Mouse (Mus musculus): ENCODE measurements around the gene Hoxb5. TPM values are rescaled to one million over a fixed set of nuclear protein-coding genes. Genes with fewer than 3 reads are reported as not detected.

The Hoxb5 gene
- polyA plus RNA-seq, 1 experiment from 2014 or later = 0.38 TPM

DNA sequence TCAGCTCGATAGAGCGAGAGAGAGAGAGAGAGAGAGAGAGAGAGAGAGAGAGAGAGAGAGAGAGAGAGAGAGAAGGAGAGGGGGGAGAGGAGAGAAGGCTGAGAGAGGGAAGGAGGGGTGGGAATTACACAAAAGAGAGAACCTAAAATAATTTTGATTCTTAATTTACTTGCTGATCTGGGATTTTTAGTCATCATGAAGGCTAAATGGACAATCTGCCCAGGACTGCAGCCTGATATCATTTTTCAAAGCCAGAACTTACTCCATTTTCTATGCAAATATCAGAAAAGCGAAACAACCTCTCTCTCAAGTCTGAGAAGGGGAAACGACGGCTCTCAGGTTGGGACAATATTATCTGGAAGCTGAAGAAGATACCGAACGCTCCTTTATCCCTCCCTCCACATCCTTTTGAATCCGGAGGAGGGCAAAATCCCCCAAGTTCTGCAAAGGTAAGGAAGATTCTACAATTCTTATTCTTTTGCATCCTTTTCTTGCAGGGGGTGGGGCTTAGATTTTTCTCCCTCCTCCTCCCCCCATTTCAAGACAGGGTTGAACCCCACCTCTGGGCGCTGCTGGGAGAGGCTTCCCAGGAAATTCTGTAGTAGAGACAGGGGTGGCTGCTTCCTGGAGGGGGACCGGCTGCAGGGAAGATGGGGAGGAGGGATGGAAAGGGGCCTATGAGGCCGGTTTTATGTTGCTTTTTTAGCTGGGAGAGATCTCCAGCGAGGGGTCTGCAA lies 10.4 kb upstream of the Hoxb5 start:
- no peak overlapping the region for H3K27ac ChIP-seq
- no peaks in the 10 kb centered on the region for H3K4me1 ChIP-seq
- no peak overlapping the region for H3K4me3 ChIP-seq
- no peaks in the 10 kb centered on the region for H3K9me3 ChIP-seq
- no peak for ATAC-seq (ENCODE audit: insufficient number of reproducible peaks, insufficient read depth, low FRiP score, low TSS enrichment)
- no peak overlapping the region for H3K4me2 ChIP-seq (replicated peaks)
- peaks cover 96% of the 10 kb centered on the region for H3K27me3 ChIP-seq
- no peak overlapping the region for H3K9ac ChIP-seq
- WGBS = 1% methylated on average over 12 of the region's 12 CpGs
- no peaks in the 10 kb centered on the region for H3K36me3 ChIP-seq

DNA sequence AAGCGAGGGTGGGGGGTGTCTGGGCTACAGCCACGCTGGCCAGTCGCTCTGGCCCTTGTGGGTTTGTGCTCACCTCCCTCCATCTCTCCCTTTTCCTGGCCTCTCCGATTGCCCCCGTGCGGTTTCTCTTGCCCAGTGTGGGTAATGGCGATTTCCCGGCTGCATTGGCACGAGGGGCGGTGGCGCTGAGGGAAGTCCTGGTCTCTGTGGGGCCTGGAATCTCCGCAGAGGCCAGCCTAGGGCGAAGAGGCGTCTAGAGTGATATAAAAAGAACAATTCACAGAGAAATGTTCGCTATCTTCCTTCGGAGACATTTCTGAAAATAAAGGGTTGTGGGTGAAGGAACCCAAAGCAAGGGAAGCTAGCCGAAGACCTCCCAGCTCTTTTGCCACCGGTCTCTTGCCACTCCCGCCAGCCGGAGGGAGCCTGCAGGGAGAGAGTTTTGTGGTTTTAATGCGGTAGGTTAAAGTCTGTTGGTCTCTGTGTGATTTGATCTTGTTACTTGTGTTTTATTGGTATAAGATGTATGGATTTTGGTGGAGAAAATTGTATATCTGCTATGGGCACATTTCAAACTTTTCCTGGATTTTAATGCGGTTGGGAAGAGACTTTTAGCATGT lies 9.7 kb upstream of the Hoxb5 start:
- H3K4me3 ChIP-seq = no peak overlapping the region

DNA sequence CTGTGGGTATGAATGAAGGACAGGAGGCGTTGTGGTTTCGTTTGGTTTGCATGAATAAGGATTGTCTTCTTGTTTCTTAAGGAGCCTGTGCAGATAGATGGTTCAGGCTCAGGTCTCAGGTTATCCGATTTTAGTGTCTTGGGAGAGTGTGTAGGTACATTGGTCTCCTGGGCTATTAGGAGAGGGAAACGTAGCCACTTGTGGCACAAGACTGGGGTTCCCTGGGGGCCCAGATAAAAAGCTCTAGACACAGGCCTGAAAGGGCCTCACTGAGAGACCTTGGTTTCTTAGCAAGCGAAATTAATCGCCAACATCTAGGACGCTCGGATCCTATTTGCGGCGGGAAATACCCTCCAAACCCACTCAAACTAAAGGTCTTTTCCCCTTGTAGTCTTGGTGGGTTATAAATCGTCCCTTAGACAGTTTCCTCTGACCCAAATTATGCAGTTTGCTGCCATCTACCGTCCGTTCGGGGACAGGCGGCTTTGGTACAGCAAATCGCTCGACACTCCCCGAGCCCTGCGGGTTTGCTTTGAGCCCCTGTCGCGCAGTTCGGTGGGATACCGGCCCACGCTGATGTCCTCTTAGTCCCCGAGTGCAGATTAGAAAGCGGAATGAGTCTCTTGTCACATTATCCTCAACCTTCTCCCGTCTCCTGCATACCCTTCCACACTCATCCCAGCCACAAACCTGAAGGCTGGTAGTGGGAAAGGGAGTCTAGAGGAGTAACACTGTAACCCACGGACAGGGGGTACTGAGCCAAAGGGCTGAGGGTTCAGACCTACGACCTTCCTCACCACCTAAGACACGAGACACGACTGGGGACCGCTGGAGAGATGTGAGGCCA lies 8.7 kb upstream of the Hoxb5 start:
- Histone ChIP-seq H3K4me2 (replicated peaks) (no peak overlapping the region), H3K4me3 (no peak overlapping the region)

More for the DNA sequence above, 9.7 kb upstream of the Hoxb5 start:
- H3K27ac ChIP-seq = no peak overlapping the region
- no peaks in the 10 kb centered on the region for H3K9me3 ChIP-seq
- H3K27me3 ChIP-seq = peaks cover 96% of the 10 kb centered on the region
- no peak overlapping the region for H3K9ac ChIP-seq
- H3K36me3 ChIP-seq = no peaks in the 10 kb centered on the region
- no peak for ATAC-seq (ENCODE audit: insufficient number of reproducible peaks, insufficient read depth, low FRiP score, low TSS enrichment)
- H3K4me2 ChIP-seq (replicated peaks) = no peak overlapping the region
- 1% methylated on average over 22 of the region's 22 CpGs for WGBS
- no peaks in the 10 kb centered on the region for H3K4me1 ChIP-seq

DNA sequence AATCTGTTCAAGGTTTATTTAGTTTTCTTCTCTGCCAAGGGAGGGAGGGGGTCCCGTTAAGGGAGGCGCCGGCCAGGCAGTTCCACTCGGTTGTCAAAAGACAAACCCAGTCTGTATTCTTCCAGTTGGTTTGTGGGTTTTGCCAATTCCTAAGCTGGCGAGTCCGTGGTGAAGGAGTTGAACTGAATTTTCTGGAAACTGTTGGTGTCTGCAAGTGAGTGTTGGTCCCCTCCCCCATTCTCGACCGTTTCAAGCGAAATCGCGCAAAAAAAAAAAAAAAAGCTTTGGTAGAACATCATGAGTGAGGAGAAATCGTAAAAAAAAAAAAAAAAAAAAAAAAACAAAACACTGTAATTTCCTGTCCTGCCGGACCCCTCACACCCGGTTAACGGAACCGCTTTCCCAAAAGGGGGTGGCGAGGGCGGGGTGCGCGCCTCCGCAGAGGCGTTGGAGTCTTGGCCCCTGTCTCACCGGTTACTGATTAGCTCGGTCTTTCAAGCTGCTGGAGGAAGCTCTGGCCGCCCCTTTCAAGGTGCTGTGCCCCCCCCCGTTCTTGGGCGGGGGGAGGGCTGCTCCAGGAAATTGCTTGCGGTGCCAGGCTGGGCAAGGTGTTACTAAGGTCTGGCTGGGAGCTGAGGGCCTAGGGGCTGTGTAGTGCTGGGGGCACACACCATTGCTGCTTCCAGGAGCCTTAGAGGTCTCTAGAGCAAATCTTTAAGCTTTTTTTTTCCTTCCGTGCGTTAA lies 7.9 kb upstream of the Hoxb5 start:
- Histone ChIP-seq H3K9ac (no peak overlapping the region), H3K4me3 (no peak overlapping the region), H3K27ac (no peak overlapping the region), H3K4me1 (no peaks in the 10 kb centered on the region), H3K4me2 (replicated peaks) (no peak overlapping the region), H3K9me3 (no peaks in the 10 kb centered on the region), H3K36me3 (no peaks in the 10 kb centered on the region), H3K27me3 (peaks cover 96% of the 10 kb centered on the region)
- ATAC-seq (ENCODE audit: insufficient number of reproducible peaks, insufficient read depth, low FRiP score, low TSS enrichment) = no peak
- under 1% methylated on average over 30 of the region's 30 CpGs for WGBS

More for the DNA sequence above, 8.7 kb upstream of the Hoxb5 start:
- no peak for ATAC-seq (ENCODE audit: insufficient number of reproducible peaks, insufficient read depth, low FRiP score, low TSS enrichment)
- Histone ChIP-seq H3K9me3 (no peaks in the 10 kb centered on the region), H3K27me3 (peaks cover 96% of the 10 kb centered on the region), H3K36me3 (no peaks in the 10 kb centered on the region), H3K9ac (no peak overlapping the region), H3K4me1 (no peaks in the 10 kb centered on the region), H3K27ac (no peak overlapping the region)
- WGBS = 1% methylated on average over 32 of the region's 32 CpGs

DNA sequence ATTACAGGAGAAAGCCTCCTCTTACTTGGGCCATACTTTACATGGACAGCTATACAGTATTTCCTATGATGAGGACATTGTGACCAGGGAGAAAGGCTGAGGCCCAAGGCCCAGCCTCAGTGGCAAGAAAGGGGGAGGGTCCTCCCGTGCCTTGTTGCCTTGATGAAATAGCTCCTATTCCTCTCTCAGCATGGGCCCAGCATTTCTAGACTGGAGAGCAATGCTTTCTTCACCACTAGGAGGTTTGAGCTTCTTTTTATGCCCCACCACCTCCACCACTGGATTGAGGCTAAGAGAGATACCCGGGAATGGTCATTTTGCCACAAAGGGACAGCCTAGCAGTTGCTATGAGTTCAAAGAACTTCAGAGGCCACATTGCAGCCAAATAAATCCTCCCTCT lies 6.1 kb upstream of the Hoxb5 start:
- ATAC-seq (ENCODE audit: insufficient number of reproducible peaks, insufficient read depth, low FRiP score, low TSS enrichment) = no peak
- H3K36me3 ChIP-seq = no peaks in the 10 kb centered on the region
- H3K9ac ChIP-seq = no peak overlapping the region
- no peak overlapping the region for H3K4me3 ChIP-seq
- 0% methylated on average over 2 of the region's 2 CpGs for WGBS
- H3K27ac ChIP-seq = no peak overlapping the region
- H3K4me2 ChIP-seq (replicated peaks) = no peak overlapping the region
- H3K9me3 ChIP-seq = no peaks in the 10 kb centered on the region
- H3K27me3 ChIP-seq = peaks cover 99% of the 10 kb centered on the region
- H3K4me1 ChIP-seq = no peaks in the 10 kb centered on the region

GRCm38 (mm10) chr11:96297428-96297827 lies 5.7 kb upstream of the Hoxb5 start:
- H3K4me3 ChIP-seq = no peak overlapping the region
- no peaks in the 10 kb centered on the region for H3K4me1 ChIP-seq
- H3K9ac ChIP-seq = no peak overlapping the region
- H3K36me3 ChIP-seq = no peaks in the 10 kb centered on the region
- ATAC-seq (ENCODE audit: insufficient number of reproducible peaks, insufficient read depth, low FRiP score, low TSS enrichment) = no peak
- no peaks in the 10 kb centered on the region for H3K9me3 ChIP-seq
- H3K27ac ChIP-seq = no peak overlapping the region
- WGBS = 1% methylated on average over 3 of the region's 3 CpGs
- H3K27me3 ChIP-seq = peaks cover 99% of the 10 kb centered on the region
- H3K4me2 ChIP-seq (replicated peaks) = no peak overlapping the region

- Histone ChIP-seq H3K4me2 (replicated peaks) (no peak overlapping the region), H3K4me3 (no peak overlapping the region)
- 2% methylated on average over 11 of the region's 11 CpGs for WGBS
These were observed 5.0 kb upstream of the Hoxb5 start for GRCm38 (mm10) chr11:96297968-96298635.

GRCm38 (mm10) chr11:96298895-96299667 lies 4.1 kb upstream of the Hoxb5 start:
- Histone ChIP-seq H3K27ac (no peak overlapping the region), H3K4me1 (no peaks in the 10 kb centered on the region), H3K4me2 (replicated peaks) (peak overlapping the region; percentile 19; the same call in 1 of the 2 replicates), H3K9ac (no peak overlapping the region), H3K27me3 (peaks cover 99% of the 10 kb centered on the region), H3K36me3 (no peaks in the 10 kb centered on the region), H3K4me3 (peak overlapping the region; percentile 15; the same call in 1 of the 2 replicates), H3K9me3 (no peaks in the 10 kb centered on the region)
- ATAC-seq (ENCODE audit: insufficient number of reproducible peaks, insufficient read depth, low FRiP score, low TSS enrichment) = no peak
- WGBS = under 1% methylated on average over 66 of the region's 66 CpGs

More at GRCm38 (mm10) chr11:96297968-96298635, 5.0 kb upstream of the Hoxb5 start:
- Histone ChIP-seq H3K36me3 (no peaks in the 10 kb centered on the region), H3K9ac (no peak overlapping the region), H3K27me3 (peaks cover 99% of the 10 kb centered on the region), H3K4me1 (no peaks in the 10 kb centered on the region), H3K27ac (no peak overlapping the region), H3K9me3 (no peaks in the 10 kb centered on the region)
- ATAC-seq (ENCODE audit: insufficient number of reproducible peaks, insufficient read depth, low FRiP score, low TSS enrichment) = no peak

- H3K9me3 ChIP-seq = no peaks in the 10 kb centered on the region
- no peak overlapping the region for H3K27ac ChIP-seq
- H3K36me3 ChIP-seq = no peaks in the 10 kb centered on the region
- H3K4me3 ChIP-seq = no peak overlapping the region
- 1% methylated on average over 9 of the region's 9 CpGs for WGBS
- H3K4me1 ChIP-seq = no peaks in the 10 kb centered on the region
- H3K27me3 ChIP-seq = peaks cover 99% of the 10 kb centered on the region
- H3K9ac ChIP-seq = no peak overlapping the region
- no peak overlapping the region for H3K4me2 ChIP-seq (replicated peaks)
- ATAC-seq (ENCODE audit: insufficient number of reproducible peaks, insufficient read depth, low FRiP score, low TSS enrichment) = no peak
These were observed 3.4 kb upstream of the Hoxb5 start for GRCm38 (mm10) chr11:96299781-96300180.

GRCm38 (mm10) chr11:96300354-96301063 lies 2.6 kb upstream of the Hoxb5 start:
- Histone ChIP-seq H3K9me3 (no peaks in the 10 kb centered on the region), H3K4me2 (replicated peaks) (no peak overlapping the region), H3K27ac (no peak overlapping the region), H3K36me3 (no peaks in the 10 kb centered on the region), H3K9ac (no peak overlapping the region), H3K4me3 (no peak overlapping the region), H3K4me1 (no peaks in the 10 kb centered on the region), H3K27me3 (peaks cover 100% of the 10 kb centered on the region)
- WGBS = 1% methylated on average over 35 of the region's 35 CpGs
- ATAC-seq (ENCODE audit: insufficient number of reproducible peaks, insufficient read depth, low FRiP score, low TSS enrichment) = no peak

All from embryonic facial prominence, embryonic 12.5 days (tissue).